Mouse (Mus musculus) testis, postnatal 14 days (tissue): ENCODE results near the gene Olfr309.
"Not testable (repeated sequence)": the region's sequence is repeated elsewhere in the genome, so short reads cannot be mapped to it uniquely, and the experiment has no call there.

ENCODE experiments used
- DNase-seq: peaks from one replicate; pipeline ENCODE4 v3.0.0; 2021; ENCODE audit warnings: low spot score

Olfr309 gene

DNA sequence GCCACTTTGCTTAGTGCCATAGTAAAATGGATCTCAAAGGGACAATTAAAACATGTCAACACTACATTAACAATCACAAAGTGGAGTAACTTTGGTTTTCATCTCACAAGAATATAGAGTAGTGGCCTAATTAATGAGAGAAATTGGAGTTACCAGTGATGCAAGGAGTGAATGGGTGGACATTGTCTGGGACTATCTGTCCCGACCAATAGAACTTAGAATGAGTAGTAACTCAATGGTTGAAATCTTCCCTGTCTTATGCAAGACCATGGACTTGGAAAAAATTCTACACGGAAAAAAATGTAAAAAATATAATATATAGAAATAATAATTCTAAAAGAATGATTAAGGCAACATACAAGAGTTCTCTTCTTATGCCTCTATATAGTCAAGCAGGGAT is at the start of gene Olfr309:
Gene Olfr309, minus strand, starts transcription at position 101 of the 400 bp plus-strand sequence.
- DNase-seq: no peak

DNA sequence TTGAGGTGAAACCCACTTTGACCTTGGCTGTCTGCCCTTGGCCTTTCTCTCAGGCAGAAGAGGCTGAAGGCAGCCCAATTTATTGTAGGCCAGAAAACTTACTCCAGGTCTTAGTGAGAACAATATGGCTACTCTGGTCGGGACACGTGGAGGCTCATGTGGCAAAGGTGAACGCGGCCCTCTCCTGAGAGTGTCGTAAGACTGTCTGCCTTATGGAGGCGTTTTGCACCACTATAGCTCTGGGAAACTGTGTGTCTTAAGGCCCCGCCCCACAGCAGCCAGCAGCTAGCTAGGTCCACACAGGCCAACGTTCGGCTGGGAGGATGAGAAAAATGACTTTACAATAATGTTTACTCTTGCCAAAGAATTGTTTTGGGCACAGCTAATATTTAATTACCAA is 32.8 kb upstream of the Olfr309 start:
- DNase-seq: not testable (repeated sequence)

DNA sequence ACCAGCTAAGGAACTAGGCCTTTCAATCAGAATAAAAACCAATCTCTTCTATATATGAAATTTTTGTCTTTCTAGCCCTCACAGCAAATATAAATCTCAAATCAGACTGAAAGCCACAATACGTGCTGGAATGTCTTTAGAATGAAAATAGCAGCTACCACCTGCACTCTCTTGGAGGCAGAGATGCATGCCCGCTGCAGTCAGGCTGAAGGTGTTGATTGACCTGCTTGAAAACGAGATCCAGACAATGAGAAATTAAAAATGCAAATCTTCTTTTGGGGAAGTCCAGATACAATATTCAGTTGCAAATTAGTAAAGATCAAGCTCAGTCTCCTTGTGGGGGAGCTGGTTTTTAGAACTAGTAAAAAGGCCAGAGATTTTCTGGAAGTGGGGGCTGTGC is 30.7 kb upstream of the Olfr309 start:
- no peak for DNase-seq

- no peak for DNase-seq
Observed at GRCm38 (mm10) chr7:86342881-86343565, 29.5 kb upstream of the Olfr309 start.

DNA sequence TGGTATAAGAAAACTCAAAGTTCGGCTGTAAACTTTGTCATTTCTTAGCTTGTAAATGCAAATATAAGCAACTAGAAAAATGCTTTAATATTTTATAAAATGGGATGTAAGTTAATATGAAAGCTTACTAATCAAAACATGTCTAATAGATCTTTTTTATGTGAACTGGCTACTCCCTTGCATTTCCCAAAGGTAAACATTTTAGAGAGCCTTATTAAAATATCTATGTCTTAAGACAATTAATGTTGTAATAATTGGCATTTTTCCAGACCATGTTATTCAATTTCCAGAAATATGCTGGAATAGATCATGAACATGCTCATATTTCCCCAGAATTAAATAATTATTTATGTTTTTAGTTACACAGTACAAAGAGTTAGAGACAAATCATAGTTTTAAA is 24.0 kb upstream of the Olfr309 start, which contains the start of gene Olfr307:
Gene Olfr307, minus strand, starts transcription at position 101 of the 400 bp plus-strand sequence.
- no peak for DNase-seq

DNA sequence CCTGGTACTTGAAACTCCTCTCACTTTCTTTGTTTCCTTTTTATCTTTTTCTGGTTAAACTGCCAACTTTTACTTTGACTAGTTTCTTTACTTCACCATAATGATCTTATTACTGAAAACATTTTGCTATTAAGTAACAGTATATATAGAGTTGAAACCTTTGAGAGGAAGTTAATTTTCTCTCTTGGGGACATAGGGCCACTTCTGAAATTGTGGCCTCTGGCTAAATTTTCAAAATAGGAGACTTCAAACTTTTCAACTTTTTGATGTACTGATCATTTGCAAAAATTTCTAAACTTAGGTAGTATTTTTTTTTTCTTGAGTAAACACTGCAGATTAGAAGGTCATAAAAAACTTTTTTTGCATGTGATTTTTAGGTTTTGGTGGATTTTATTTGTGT is 12.0 kb upstream of the Olfr309 start, which contains the start of gene Olfr308:
Gene Olfr308, minus strand, starts transcription at position 101 of the 400 bp plus-strand sequence.
- DNase-seq: no peak

- DNase-seq: no peak
Observed at GRCm38 (mm10) chr7:86321323-86321722, 7.8 kb upstream of the Olfr309 start.

GRCm38 (mm10) chr7:86277072-86277471 is 36.4 kb downstream of the Olfr309 start, which contains the start of gene Olfr310:
Olfr310 (minus strand) TSS chr7:86277172.
- no peak for DNase-seq
